Mouse (Mus musculus): ENCODE results near the gene Serpinb6b. TPM values are rescaled to one million over a fixed set of nuclear protein-coding genes. Genes with fewer than 3 reads are reported as not detected.
"Not testable (repeated sequence)": the region's sequence is repeated elsewhere in the genome, so short reads cannot be mapped to it uniquely, and the experiment has no call there.

Gene Serpinb6b
- polyA plus RNA-seq, 1 experiment from 2014 or later = 1.1 TPM

DNA sequence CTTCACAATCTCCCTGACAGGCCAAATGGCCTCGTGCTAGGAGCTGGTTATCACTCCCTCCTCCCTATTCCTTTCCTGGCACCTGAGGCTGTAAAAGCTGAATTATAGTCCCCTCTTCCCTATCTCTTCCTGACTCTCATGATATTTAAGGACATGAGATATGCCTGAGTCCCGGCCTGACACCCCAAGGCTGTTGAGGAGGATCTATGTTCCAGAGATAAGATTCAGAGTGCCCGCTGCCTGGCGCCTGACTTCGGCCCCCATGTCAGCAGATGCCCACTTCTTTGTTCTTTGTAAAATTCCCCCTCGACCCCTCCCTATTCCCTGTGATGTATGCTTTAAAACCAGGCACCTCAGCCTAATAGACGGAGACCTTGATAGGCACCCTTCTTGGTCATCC lies 6.5 kb upstream of the Serpinb6b start:
- not testable (repeated sequence) for H3K4me1 ChIP-seq (replicated peaks); H3K4me3 ChIP-seq; H3K9me3 ChIP-seq; H3K4me2 ChIP-seq; H3K9ac ChIP-seq; H3K27me3 ChIP-seq; H3K27ac ChIP-seq (replicated peaks); ATAC-seq (ENCODE audit: low read depth); H3K36me3 ChIP-seq
- WGBS = 86% methylated on average over 7 of the region's 7 CpGs

DNA sequence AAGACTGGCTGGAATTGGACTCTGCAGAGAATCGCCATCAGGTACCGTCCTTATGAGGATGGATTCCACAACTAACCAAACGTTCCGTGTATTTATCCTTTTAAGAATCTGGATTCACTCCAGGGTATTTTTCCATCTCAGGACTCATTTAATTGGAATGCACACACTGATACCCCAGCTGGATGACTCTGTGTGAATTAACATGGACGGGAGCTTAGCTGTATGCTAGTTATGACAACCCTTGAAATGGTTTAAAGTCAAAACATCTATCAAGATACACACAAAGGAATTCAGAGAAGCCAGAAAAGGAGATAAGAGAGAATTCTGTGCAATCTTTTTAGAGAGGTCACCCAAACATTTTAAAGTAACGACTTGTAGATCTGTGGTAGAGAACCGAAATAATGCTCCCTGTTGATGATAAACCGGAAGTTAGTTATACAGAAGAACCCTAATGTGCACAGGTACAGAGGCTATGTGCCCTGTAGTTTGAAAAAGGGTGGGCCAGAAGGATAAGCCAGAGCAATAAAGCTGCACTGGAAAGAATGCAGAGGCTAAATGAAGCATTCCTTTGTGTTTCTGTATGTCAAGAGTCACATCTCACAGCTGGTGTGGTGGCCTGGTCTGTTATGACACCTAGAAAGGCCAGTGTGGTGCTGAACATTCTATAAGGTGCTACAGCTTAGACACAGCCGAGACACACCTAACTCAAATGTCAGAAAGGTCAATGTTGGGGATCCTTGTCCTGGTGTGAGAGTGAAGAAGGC lies 837 bp upstream of the Serpinb6b start:
- H3K27ac ChIP-seq (replicated peaks) = no peak overlapping the region

DNA sequence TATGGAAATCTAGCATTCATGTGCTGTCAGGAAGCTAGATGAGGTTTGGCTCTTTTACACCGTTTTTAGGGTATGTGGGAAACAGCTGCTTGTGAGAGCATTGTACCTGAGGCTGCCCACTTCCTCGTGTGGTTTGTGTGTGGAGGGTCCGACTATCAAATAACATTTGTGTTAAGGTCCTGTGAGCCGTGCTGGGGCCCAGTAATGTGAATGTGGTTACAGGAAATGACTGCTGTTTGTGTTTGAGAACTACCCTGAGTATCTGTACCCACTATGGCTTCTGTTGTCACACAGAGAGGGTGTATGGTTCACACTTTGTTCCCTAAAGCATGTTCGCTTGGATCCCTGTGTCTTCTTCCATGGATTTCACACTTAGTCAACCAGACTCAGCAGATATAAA lies 1.1 kb downstream of the Serpinb6b start:
- Histone ChIP-seq H3K9me3 (no peaks in the 10 kb centered on the region), H3K27ac (replicated peaks) (no peak overlapping the region), H3K4me2 (no peak overlapping the region), H3K9ac (no peak overlapping the region), H3K36me3 (no peaks in the 10 kb centered on the region), H3K27me3 (no peaks in the 10 kb centered on the region), H3K4me1 (replicated peaks) (0 out of 2 replicates have a peak, but pooled peaks cover 4% of the 10 kb centered on the region), H3K4me3 (no peak overlapping the region)
- 78% methylated on average over 5 of the region's 5 CpGs for WGBS
- ATAC-seq (ENCODE audit: low read depth) = no peak

More for the DNA sequence above, 837 bp upstream of the Serpinb6b start:
- H3K36me3 ChIP-seq = no peaks in the 10 kb centered on the region
- no peak for ATAC-seq (ENCODE audit: low read depth)
- H3K9me3 ChIP-seq = no peaks in the 10 kb centered on the region
- no peak overlapping the region for H3K9ac ChIP-seq
- 85% methylated on average over 9 of the region's 9 CpGs for WGBS
- H3K4me1 ChIP-seq (replicated peaks) = 0 out of 2 replicates have a peak, but pooled peaks cover 4% of the 10 kb centered on the region
- no peaks in the 10 kb centered on the region for H3K27me3 ChIP-seq
- no peak overlapping the region for H3K4me3 ChIP-seq
- no peak overlapping the region for H3K4me2 ChIP-seq

DNA sequence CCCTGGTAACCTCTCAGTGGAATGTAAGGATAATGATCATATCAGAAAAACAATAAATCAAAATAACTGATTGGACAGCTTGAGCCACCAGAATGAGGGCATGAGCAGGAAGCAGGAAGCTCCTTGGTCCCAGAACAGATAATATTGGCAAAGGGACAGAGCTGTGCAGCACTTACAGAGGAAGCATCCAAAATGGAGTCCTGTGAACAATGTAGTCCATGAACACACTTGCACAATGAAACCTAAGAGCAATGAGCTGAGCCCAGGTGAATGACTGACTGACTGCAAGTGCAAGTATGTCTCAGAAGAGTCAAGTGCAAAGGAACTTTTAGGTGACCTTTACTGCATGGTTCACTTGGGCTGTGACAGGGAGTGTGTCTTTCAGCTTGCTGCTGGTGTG lies 2.2 kb downstream of the Serpinb6b start:
- Histone ChIP-seq H3K27me3 (no peaks in the 10 kb centered on the region), H3K4me2 (no peak overlapping the region), H3K4me1 (replicated peaks) (0 out of 2 replicates have a peak, but pooled peaks cover 4% of the 10 kb centered on the region), H3K4me3 (no peak overlapping the region), H3K36me3 (no peaks in the 10 kb centered on the region), H3K27ac (replicated peaks) (no peak overlapping the region), H3K9ac (no peak overlapping the region), H3K9me3 (no peaks in the 10 kb centered on the region)
- ATAC-seq (ENCODE audit: low read depth) = no peak

DNA sequence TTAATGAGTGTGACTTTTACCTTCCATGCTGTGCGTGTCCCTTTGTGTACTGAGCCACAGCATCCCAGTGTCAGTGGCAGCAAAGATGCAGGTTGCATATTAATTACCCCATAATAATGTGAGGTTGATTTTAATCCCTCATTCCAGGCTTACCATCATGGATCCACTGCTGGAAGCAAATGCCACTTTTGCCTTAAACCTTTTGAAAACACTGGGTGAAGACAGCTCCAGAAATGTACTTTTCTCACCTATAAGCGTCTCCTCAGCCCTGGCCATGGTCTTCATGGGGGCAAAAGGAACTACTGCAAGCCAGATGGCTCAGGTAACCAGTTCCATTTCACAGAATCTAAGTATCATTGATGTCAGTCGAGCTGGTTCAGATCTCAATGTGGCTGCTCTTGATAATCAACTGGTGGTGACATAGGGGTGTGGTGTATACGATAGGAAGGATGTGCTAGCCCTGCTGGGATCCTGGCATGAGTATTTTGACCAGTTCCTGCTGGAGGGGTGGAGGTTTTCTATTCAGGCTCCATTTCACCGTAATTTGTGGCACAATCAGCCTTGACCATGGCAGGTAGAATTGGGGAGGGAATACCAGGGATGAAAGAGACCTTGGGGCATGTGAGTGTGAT lies 3.5 kb downstream of the Serpinb6b start:
- H3K9me3 ChIP-seq = no peaks in the 10 kb centered on the region
- no peak overlapping the region for H3K4me2 ChIP-seq
- WGBS = 79% methylated on average over 5 of the region's 5 CpGs
- H3K9ac ChIP-seq = no peak overlapping the region
- no peak overlapping the region for H3K27ac ChIP-seq (replicated peaks)
- H3K36me3 ChIP-seq = no peaks in the 10 kb centered on the region
- 0 out of 2 replicates have a peak, but pooled peaks cover 4% of the 10 kb centered on the region for H3K4me1 ChIP-seq (replicated peaks)
- no peaks in the 10 kb centered on the region for H3K27me3 ChIP-seq
- ATAC-seq (ENCODE audit: low read depth) = no peak
- H3K4me3 ChIP-seq = no peak overlapping the region

GRCm38 (mm10) chr13:32968996-32969640 lies 4.1 kb downstream of the Serpinb6b start:
- no peak for ATAC-seq (ENCODE audit: low read depth)
- no peaks in the 10 kb centered on the region for H3K27me3 ChIP-seq
- H3K9ac ChIP-seq = no peak overlapping the region
- H3K27ac ChIP-seq (replicated peaks) = no peak overlapping the region
- H3K9me3 ChIP-seq = no peaks in the 10 kb centered on the region
- no peak overlapping the region for H3K4me2 ChIP-seq
- 83% methylated on average over 4 of the region's 4 CpGs for WGBS
- no peaks in the 10 kb centered on the region for H3K36me3 ChIP-seq
- 0 out of 2 replicates have a peak, but pooled peaks cover 4% of the 10 kb centered on the region for H3K4me1 ChIP-seq (replicated peaks)
- H3K4me3 ChIP-seq = no peak overlapping the region

DNA sequence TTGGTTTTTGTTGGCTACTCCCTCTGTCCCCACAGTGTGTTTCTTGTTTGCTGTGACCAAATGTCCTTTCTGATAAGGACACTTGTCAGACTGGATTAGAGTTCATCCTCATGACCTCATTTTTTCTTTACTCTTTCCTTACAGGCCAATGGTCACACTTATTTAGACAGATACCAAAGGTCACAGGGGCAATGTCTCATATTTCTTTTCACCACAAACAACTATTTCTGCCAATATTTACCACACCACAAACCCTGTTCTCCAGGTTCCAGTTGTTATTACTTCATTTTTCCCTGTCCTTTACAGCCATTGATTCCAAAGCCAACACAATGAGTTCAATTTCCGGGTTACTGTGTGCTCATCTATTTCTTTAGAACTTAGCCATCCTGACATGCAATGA lies 4.6 kb downstream of the Serpinb6b start:
- Histone ChIP-seq H3K36me3 (no peaks in the 10 kb centered on the region), H3K27ac (replicated peaks) (no peak overlapping the region), H3K27me3 (no peaks in the 10 kb centered on the region), H3K4me2 (no peak overlapping the region), H3K9me3 (no peaks in the 10 kb centered on the region), H3K4me3 (no peak overlapping the region), H3K9ac (no peak overlapping the region), H3K4me1 (replicated peaks) (0 out of 2 replicates have a peak, but pooled peaks cover 4% of the 10 kb centered on the region)
- WGBS = 88% methylated on average over 1 of the region's 1 CpGs
- ATAC-seq (ENCODE audit: low read depth) = no peak

DNA sequence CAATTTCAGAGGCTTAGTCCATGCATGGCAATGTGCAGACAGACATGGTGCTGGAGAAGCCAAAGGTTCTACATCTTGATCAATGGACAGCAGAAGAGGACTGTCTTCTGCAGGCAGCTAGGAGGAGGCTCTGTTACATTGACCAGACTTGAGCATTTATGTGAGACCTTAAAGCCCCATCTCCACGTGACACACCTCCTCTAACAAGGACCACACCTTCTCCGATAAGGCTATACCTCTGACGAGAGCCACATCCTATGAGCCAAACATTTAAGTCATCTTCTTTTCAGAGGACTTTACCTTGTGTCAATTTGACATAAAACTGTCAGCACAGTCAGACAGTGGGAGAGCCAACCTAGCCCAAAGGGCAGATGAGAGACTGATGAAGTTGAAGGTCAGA lies 5.8 kb downstream of the Serpinb6b start:
- H3K36me3 ChIP-seq = no peaks in the 10 kb centered on the region
- WGBS = 85% methylated on average over 3 of the region's 3 CpGs
- ATAC-seq (ENCODE audit: low read depth) = no peak

GRCm38 (mm10) chr13:32974268-32974667 lies 9.3 kb downstream of the Serpinb6b start:
- Histone ChIP-seq H3K27me3 (no peaks in the 10 kb centered on the region), H3K9me3 (no peaks in the 10 kb centered on the region), H3K4me3 (no peak overlapping the region), H3K27ac (replicated peaks) (no peak overlapping the region), H3K9ac (no peak overlapping the region), H3K4me2 (no peak overlapping the region), H3K36me3 (no peaks in the 10 kb centered on the region), H3K4me1 (replicated peaks) (no peaks in the 10 kb centered on the region)
- no peak for ATAC-seq (ENCODE audit: low read depth)
- 91% methylated on average over 2 of the region's 2 CpGs for WGBS

More for the DNA sequence above, 5.8 kb downstream of the Serpinb6b start:
- H3K4me2 ChIP-seq = no peak overlapping the region
- no peaks in the 10 kb centered on the region for H3K27me3 ChIP-seq
- H3K27ac ChIP-seq (replicated peaks) = no peak overlapping the region
- H3K4me3 ChIP-seq = no peak overlapping the region
- H3K9me3 ChIP-seq = no peaks in the 10 kb centered on the region
- H3K9ac ChIP-seq = no peak overlapping the region
- H3K4me1 ChIP-seq (replicated peaks) = no peaks in the 10 kb centered on the region

GRCm38 (mm10) chr13:32974889-32975460 lies 10.0 kb downstream of the Serpinb6b start:
- H3K4me3 ChIP-seq = no peak overlapping the region
- no peaks in the 10 kb centered on the region for H3K4me1 ChIP-seq (replicated peaks)
- H3K9ac ChIP-seq = no peak overlapping the region
- no peaks in the 10 kb centered on the region for H3K9me3 ChIP-seq
- no peaks in the 10 kb centered on the region for H3K36me3 ChIP-seq
- 73% methylated on average over 3 of the region's 3 CpGs for WGBS
- H3K4me2 ChIP-seq = no peak overlapping the region
- H3K27me3 ChIP-seq = no peaks in the 10 kb centered on the region
- H3K27ac ChIP-seq (replicated peaks) = no peak overlapping the region
- ATAC-seq (ENCODE audit: low read depth) = no peak

DNA sequence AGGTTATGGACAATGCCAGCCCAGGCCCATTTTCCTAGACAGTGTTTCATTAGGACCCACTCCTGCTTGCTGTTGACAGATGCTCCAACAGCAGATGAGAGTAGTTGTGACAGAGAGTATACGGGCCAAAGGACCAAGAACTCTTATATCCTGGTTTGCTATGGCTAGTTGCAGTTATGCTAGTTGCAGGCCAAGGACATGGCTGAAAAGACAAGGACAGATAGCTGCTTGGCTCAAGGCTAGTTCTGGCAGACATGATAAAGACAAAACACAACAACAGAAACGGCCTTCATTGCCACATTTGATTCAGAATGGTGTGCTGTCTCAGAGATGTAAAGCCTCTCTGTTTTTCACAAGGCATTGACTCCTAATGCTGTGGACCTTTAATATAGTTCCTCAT lies 10.7 kb downstream of the Serpinb6b start:
- Histone ChIP-seq H3K9me3 (no peaks in the 10 kb centered on the region), H3K4me2 (no peak overlapping the region), H3K27ac (replicated peaks) (no peak overlapping the region), H3K27me3 (no peaks in the 10 kb centered on the region), H3K36me3 (no peaks in the 10 kb centered on the region), H3K9ac (no peak overlapping the region), H3K4me1 (replicated peaks) (no peaks in the 10 kb centered on the region), H3K4me3 (no peak overlapping the region)
- no peak for ATAC-seq (ENCODE audit: low read depth)
- WGBS = 87% methylated on average over 2 of the region's 2 CpGs

DNA sequence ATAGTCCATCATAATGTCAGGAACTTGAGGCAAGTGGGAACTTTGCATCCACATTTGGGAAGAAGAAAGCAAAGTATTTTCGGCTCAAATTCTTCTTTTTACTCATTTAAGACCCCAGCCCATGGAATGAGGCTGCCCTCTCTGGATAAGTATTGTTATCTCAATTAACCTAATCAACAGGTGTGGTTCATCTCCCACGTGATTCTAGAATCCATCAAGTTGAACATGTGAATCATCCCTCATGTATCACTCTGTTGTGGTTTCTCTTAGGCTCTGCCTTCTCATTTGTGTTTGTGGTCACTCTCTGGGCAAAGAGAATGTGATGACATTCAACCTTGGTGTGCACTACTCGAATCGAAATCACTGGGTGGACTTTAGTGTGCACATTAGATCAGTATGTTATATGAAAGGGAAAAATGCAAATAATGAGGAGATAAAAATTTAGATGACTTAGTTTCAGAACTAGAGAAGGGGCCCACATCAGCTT lies 17.6 kb downstream of the Serpinb6b start:
- no peaks in the 10 kb centered on the region for H3K4me1 ChIP-seq (replicated peaks)
- no peak overlapping the region for H3K9ac ChIP-seq
- H3K36me3 ChIP-seq = no peaks in the 10 kb centered on the region
- H3K4me3 ChIP-seq = no peak overlapping the region
- no peak overlapping the region for H3K27ac ChIP-seq (replicated peaks)
- no peak for ATAC-seq (ENCODE audit: low read depth)
- H3K4me2 ChIP-seq = no peak overlapping the region
- no peaks in the 10 kb centered on the region for H3K27me3 ChIP-seq
- 81% methylated on average over 4 of the region's 4 CpGs for WGBS
- H3K9me3 ChIP-seq = no peaks in the 10 kb centered on the region

Data from neural tube, embryonic 13.5 days (tissue).